Mouse (Mus musculus) testis, adult 2 months (tissue): ENCODE data around the gene Mrgpra3. TPM values are rescaled to one million over a fixed set of nuclear protein-coding genes. Genes with fewer than 3 reads are reported as not detected.

Source experiments
- H3K27ac ChIP-seq: fragments of 200-500 bp; 2 replicates; pipeline ENCODE4 v1.5.1; 2012; ENCODE audit warnings: low read depth, low read length; ENCODE audit not compliant: control insufficient read depth, insufficient read depth
- H3K27me3 ChIP-seq: fragments of 200-500 bp; 2 replicates; pipeline ENCODE4 v1.6.1; 2012; ENCODE audit warnings: mild to moderate bottlenecking, low read length, moderate library complexity; ENCODE audit not compliant: control insufficient read depth, insufficient read depth
- H3K36me3 ChIP-seq: fragments of 200-500 bp; 2 replicates; pipeline ENCODE4 v1.6.1; 2012; ENCODE audit warnings: mild to moderate bottlenecking, low read length; ENCODE audit not compliant: control insufficient read depth, insufficient read depth
- H3K4me1 ChIP-seq: fragments of 200-500 bp; 2 replicates; pipeline ENCODE4 v1.6.1; 2012; ENCODE audit warnings: low read length; ENCODE audit not compliant: control insufficient read depth, insufficient read depth
- H3K4me3 ChIP-seq: fragments of 200-500 bp; 2 replicates; pipeline ENCODE4 v1.5.1; 2012; ENCODE audit warnings: low read depth, mild to moderate bottlenecking, low read length, moderate library complexity, mixed read lengths; ENCODE audit not compliant: control insufficient read depth
- CTCF ChIP-seq: fragments of 200-500 bp; IDR thresholded peaks from 2 replicates; pipeline ENCODE4 v1.5.1; 2012; ENCODE audit warnings: low read depth, mild to moderate bottlenecking, inconsistent platforms, low read length, moderate library complexity; ENCODE audit not compliant: control insufficient read depth, insufficient read depth, insufficient replicate concordance
- POLR2A ChIP-seq: fragments of 200-500 bp; IDR thresholded peaks from 2 replicates; pipeline ENCODE4 v1.6.1; 2012; ENCODE audit warnings: low read depth, mild to moderate bottlenecking, inconsistent platforms, low read length, moderate library complexity; ENCODE audit not compliant: control insufficient read depth
- polyA plus RNA-seq: library from polyadenylated mRNA; depleted of rRNA; stranded (reverse); fragments of >200 nt; gene quantifications from 2 replicates; pipeline ENCODE4 v1.2.3, GENCODE M21; 2012; rRNA removed

Gene Mrgpra3
- polyA plus RNA-seq, result not detected in 2 replicates

DNA sequence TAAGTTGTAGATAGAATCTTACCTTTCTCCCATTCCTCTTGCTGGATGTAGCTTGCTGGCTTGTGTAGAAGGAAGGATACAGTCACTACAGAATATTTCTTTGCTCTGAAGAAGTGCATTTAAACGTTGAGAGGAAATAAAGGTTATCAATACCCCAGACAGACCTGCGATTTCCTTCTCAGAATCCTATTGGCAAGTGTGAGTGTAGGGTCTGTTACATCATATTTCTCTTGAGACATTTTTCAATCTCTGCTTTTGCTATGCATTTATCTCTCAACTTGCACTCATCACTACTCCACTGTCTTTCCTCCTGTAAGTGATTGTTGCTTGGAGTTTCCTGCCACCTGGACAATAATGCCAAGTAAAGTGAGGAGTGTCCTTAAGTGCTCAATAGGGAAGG is at the start of gene Mrgpra3:
Gene Mrgpra3, minus strand, starts transcription at position 101 of the 400 bp plus-strand sequence.
- H3K36me3 ChIP-seq, result no peaks in the 10 kb centered on the region
- TF ChIP-seq POLR2A (no peak), CTCF (no peak)
- no peak within 1 kb of the TSS for H3K27ac ChIP-seq
- no peaks in the 10 kb centered on the region for H3K27me3 ChIP-seq
- H3K4me3 ChIP-seq, result no peak within 1 kb of the TSS
- no peaks in the 10 kb centered on the region for H3K4me1 ChIP-seq

Other genes with a start within 250 kb of the Mrgpra3 start
- not detected in 2 replicates for gene Mrgpra1, start 247.1 kb downstream of the Mrgpra3 start, polyA plus RNA-seq
- 0.23 TPM in 1 of 2 replicates, not detected in the other for gene Mrgpra2a, start 149.2 kb downstream of the Mrgpra3 start, polyA plus RNA-seq
- 2.7 and 2.9 TPM in 2 replicates for gene Mrgpra2b, start 72.5 kb downstream of the Mrgpra3 start, polyA plus RNA-seq